Mouse (Mus musculus): ENCODE data around the gene Nr2c2ap.

Gene Nr2c2ap

GRCm38 (mm10) chr8:70131166-70131883, at the start of gene Nr2c2ap:
Nr2c2ap (plus strand) TSS chr8:70131333.
- DNase-seq (ENCODE audit: low read depth, low spot score) = peak; percentile 90

GRCm38 (mm10) chr8:70081976-70082375, 49.2 kb upstream of the Nr2c2ap start:
- DNase-seq (ENCODE audit: low read depth, low spot score) = no peak

- no peak for DNase-seq (ENCODE audit: low read depth, low spot score)
Measured at GRCm38 (mm10) chr8:70083285-70083684, 47.8 kb upstream of the Nr2c2ap start, which contains the start of gene Hapln4. Hapln4 (plus strand) TSS chr8:70083457.

- no peak for DNase-seq (ENCODE audit: low read depth, low spot score)
Measured at GRCm38 (mm10) chr8:70084191-70085065, 46.7 kb upstream of the Nr2c2ap start.

GRCm38 (mm10) chr8:70086151-70086550, 45.0 kb upstream of the Nr2c2ap start:
- no peak for DNase-seq (ENCODE audit: low read depth, low spot score)

GRCm38 (mm10) chr8:70087237-70087636, 43.9 kb upstream of the Nr2c2ap start:
- DNase-seq (ENCODE audit: low read depth, low spot score) = no peak

GRCm38 (mm10) chr8:70087836-70088650, 43.1 kb upstream of the Nr2c2ap start:
- DNase-seq (ENCODE audit: low read depth, low spot score) = no peak

GRCm38 (mm10) chr8:70089296-70089960, 41.7 kb upstream of the Nr2c2ap start:
- DNase-seq (ENCODE audit: low read depth, low spot score) = no peak

GRCm38 (mm10) chr8:70092786-70093185, 38.3 kb upstream of the Nr2c2ap start:
- DNase-seq (ENCODE audit: low read depth, low spot score) = no peak

- no peak for DNase-seq (ENCODE audit: low read depth, low spot score)
Measured at GRCm38 (mm10) chr8:70099276-70099675, 31.9 kb upstream of the Nr2c2ap start.

- DNase-seq (ENCODE audit: low read depth, low spot score) = no peak
Measured at GRCm38 (mm10) chr8:70100241-70100640, 30.9 kb upstream of the Nr2c2ap start.

- no peak for DNase-seq (ENCODE audit: low read depth, low spot score)
Measured at GRCm38 (mm10) chr8:70104506-70104905, 26.6 kb upstream of the Nr2c2ap start.

- DNase-seq (ENCODE audit: low read depth, low spot score) = no peak
Measured at GRCm38 (mm10) chr8:70104922-70105321, 26.2 kb upstream of the Nr2c2ap start.

- DNase-seq (ENCODE audit: low read depth, low spot score) = no peak
Measured at GRCm38 (mm10) chr8:70110451-70110850, 20.7 kb upstream of the Nr2c2ap start.

GRCm38 (mm10) chr8:70111192-70111795, 19.8 kb upstream of the Nr2c2ap start:
- DNase-seq (ENCODE audit: low read depth, low spot score) = no peak

GRCm38 (mm10) chr8:70112401-70113016, 18.6 kb upstream of the Nr2c2ap start:
- DNase-seq (ENCODE audit: low read depth, low spot score) = no peak

- no peak for DNase-seq (ENCODE audit: low read depth, low spot score)
Measured at GRCm38 (mm10) chr8:70114488-70114887, 16.6 kb upstream of the Nr2c2ap start.

GRCm38 (mm10) chr8:70114892-70115291, 16.2 kb upstream of the Nr2c2ap start:
- DNase-seq (ENCODE audit: low read depth, low spot score) = no peak

GRCm38 (mm10) chr8:70117611-70118010, 13.5 kb upstream of the Nr2c2ap start:
- no peak for DNase-seq (ENCODE audit: low read depth, low spot score)
